Mouse (Mus musculus) frontal cortex, postnatal 36 days (tissue): ENCODE measurements at regions not wholly inside any gene's neighbourhood (a gene's known extent, or its start where the extent isn't known, plus 50 kb on each side); places are given as distances from the start of the nearest gene placed in this dataset.

Source experiments
- DNase-seq, 2 experiments: peaks; one replicate each; pipeline ENCODE4 v3.0.0; 2022; ENCODE audit warnings: low spot score in 2 of 2

GRCm38 (mm10) chr2:75491150-75491549 is 167.9 kb upstream of the Hnrnpa3 start:
- no peak for DNase-seq

- no peak for DNase-seq
Observed at GRCm38 (mm10) chr2:75491789-75492500, 167.1 kb upstream of the Hnrnpa3 start.

GRCm38 (mm10) chr2:75492501-75492898 is 166.6 kb upstream of the Hnrnpa3 start:
- no peak for DNase-seq

- DNase-seq: no peak
Observed at GRCm38 (mm10) chr2:75496606-75497240, 162.3 kb upstream of the Hnrnpa3 start.

- DNase-seq: no peak
Observed at GRCm38 (mm10) chr2:75510223-75510622, 148.8 kb upstream of the Hnrnpa3 start.

DNA sequence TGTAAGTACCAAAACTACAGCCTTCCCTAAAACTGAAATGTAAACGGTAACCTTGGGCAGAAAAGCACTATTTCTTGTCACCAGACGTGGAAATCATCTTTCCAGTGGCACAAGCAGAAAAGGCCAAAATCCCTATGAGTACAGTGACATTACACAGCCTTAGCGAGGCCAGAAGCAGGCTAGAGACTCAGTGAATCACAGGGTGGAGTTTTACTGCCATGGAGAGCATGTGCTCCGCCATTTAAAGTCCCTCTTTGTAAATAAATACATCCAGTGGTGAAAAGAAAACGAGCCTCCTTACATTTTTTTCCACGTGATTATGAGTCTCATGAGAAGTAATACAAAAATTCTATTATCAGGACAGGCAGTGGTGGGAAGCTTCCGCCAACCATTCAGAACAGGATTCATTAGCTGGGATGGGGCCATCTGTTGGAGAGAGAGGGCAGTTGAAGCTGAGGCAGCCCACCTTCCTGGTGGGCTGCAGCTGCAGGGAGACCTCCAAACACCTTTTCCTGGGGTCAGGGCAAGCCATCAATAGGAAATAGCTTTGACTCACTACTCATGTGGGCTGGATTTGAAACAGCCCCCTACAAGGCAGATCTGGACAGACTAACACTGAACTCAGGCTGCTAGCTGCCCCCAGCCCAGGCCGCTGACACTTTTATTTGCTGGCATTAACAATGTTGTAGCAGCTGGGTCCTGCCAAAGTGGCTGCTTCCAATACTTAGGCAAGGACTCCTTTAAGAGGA is 146.5 kb upstream of the Hnrnpa3 start:
- DNase-seq: no peak

GRCm38 (mm10) chr2:75514171-75514570 is 144.9 kb upstream of the Hnrnpa3 start:
- DNase-seq: no peak

DNA sequence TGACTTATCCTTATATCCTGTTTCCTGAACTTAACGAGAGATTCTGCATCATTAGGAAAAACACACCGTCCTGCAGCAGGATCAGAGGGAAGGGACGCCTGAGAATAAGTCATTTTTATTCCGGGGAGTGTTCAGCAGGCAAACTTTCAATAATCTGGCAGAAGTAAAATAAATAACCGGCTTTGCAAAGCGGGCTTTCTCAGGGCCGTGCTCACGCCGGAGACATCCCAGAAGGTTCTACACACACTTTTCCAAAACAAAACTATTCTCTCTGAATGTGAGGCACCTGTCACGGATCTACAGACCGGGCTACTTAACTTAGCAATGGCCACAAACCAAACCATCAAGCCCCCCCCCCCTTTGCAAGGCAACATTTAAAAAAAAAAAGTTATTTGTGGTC is 142.8 kb upstream of the Hnrnpa3 start:
- DNase-seq: no peak

GRCm38 (mm10) chr2:75517096-75517495 is 142.0 kb upstream of the Hnrnpa3 start:
- DNase-seq: no peak

DNA sequence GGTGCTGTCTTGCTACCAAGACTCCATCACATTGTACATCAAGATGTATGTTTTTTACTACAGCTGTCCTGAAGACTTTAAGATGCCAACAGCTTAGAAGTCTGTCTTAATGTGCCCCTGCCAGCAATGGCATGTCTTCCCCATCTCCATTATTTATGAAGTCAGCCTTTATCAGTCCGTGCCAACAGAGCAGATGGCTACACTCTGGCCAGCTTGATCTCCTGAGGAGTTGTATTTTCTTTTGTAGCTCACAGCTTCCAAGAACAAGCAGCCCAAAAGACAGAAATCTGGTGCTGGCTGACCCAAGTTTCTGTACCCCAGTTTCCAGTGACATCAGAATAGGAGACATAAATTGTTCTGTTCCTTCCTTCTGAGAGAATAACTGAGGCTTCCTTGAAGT is 140.5 kb upstream of the Hnrnpa3 start:
- DNase-seq: peak in 1 of 2 experiments; percentile 3

GRCm38 (mm10) chr2:75525562-75525961 is 133.5 kb upstream of the Hnrnpa3 start:
- no peak for DNase-seq

DNA sequence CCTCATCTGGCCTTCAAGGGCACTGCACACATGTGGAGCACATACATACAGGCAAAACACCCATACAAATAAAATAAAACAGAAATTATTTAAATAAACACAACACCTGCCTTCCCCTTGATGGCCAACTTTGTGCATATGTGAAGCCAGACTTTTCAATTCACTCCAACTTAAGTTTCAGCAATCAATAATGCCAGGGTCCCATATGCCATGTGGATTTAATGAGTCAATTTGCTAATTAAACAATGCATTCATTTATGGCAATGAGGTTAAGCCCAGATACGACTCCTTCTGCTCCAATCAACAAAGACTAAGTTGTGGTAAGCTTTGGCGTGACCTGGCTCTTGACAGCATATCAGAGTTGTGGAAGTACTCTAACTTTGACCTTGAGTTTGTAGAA is 130.4 kb upstream of the Hnrnpa3 start:
- DNase-seq: no peak

DNA sequence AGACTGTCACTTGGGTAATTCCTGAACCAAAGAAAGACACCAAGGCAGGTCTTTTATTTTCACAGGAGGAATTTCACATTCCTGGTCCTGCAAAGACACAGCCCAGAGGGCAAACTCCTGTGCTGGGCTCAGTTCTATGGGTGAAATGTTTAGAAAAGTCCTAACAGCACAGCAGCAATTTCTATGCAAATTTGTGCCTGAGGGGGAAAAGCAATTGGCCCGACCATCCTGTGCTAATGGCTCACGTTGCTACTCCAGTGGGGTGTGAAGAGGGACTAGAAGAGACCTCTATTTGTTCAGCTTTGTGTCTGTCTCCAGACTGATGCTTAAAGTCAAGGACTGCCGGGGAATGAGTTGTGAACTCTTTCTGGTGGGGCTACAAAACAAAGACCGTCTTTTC is 120.9 kb upstream of the Hnrnpa3 start:
- DNase-seq: no peak

GRCm38 (mm10) chr2:75539726-75540125 is 119.3 kb upstream of the Hnrnpa3 start:
- no peak for DNase-seq

DNA sequence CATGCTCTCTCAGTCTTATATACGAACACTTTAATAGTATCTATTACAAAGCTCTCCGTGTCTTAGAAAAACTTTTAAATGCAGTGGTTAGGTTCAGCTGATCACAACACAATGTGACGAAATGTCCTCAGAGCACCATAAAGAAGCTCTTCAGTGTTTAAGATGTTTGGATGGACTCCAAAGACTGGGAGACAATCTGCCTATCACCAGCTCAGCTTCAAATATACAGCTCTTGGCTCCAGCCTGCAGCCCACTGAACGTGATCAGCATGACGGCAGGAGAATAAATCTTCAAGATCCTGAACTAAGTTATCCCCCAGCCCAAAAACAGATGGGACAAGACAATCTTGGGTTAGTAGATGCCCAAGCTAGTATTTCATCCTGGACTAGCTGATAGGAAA is 116.7 kb upstream of the Hnrnpa3 start:
- DNase-seq: no peak

DNA sequence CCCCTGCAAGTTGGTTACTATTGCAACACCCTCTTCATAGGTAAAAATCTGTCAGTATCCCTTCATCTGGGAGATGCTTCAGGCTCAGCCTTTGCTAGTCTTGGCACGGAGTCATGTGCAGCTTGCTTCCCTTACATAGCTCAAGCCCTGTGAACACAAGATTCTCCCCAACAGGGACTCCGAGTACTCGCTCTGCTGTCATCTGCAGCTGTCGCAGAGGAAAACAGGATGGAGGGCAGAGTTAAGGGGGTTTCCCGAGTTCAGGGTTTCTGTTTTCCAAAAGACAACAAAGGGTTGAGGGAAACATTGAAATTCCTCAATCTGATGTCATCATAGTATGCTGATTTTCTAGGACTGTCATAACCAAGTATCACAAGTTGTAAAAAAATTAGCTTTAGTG is 116.3 kb upstream of the Hnrnpa3 start:
- DNase-seq: peak in 1 of 2 experiments; percentile 4

GRCm38 (mm10) chr2:75545971-75546370 is 113.1 kb upstream of the Hnrnpa3 start:
- DNase-seq: no peak

DNA sequence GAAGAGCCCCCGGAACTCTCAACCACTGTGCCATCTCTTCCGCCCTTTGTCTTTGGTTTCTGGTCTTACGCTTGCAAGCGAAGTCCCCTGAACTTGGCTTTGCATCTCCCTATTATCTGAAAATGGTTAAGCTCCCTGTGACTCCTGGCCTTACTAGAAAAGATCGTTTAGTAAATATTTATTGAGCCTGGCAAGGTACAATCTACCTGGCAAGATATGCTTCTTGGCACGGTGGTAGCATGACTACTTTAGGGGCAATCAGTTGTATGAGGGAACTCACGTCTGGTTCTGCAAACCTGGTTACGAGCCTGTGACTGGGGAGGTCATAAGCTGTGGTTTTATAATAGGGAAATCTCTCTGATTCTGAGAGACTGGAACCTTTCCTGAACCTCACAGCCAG is 103.4 kb upstream of the Hnrnpa3 start:
- no peak for DNase-seq

- DNase-seq: no peak
Observed at GRCm38 (mm10) chr2:75556744-75557143, 102.3 kb upstream of the Hnrnpa3 start.

DNA sequence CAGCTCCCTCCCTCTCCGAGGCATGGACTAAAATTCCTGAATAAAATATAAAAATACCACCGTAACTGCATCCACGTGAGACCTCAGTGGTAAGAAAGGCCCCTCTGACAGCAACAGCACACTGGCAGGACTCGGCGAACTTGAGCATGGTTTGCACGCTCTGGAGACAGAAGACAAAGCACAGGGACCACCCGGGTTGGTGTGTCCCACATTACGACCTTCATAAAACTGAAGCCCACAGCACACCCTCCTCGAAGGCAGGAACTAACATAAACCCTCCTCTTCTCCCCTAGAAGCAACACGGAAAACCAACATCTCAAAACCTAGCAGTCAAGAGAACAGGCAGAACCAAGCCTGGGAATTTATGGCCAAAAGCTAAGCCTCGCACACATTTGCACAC is 101.7 kb upstream of the Hnrnpa3 start:
- DNase-seq: no peak

DNA sequence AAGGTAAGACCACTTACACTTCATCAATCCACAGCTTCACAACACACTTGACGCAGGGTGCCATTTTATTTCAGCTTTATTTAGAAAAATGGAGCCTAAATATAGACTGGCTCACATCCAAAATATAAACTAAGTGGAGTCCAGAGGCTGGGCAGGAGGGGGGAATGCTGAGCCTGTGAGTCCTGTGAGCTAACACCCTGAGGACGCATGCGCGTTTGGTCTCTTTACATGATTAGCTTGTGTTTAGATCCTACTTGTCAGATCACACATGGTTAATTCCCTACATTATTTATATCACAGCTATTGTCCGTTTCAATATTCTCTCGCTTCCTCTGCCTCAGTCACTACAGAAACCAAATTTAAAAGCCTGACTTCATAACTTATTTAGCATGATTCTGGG is 99.1 kb upstream of the Hnrnpa3 start:
- no peak for DNase-seq

GRCm38 (mm10) chr2:75563253-75563913 is 95.7 kb upstream of the Hnrnpa3 start:
- no peak for DNase-seq
